Mouse (Mus musculus) lung, postnatal 25 days (tissue): ENCODE measurements around the gene Lix1.

Experiments used
- DNase-seq: peaks from one replicate; pipeline ENCODE4 v3.0.0; 2022; ENCODE audit warnings: low spot score

The Lix1 gene

GRCm38 (mm10) chr17:17496730-17497129 lies 94.3 kb downstream of the Lix1 start:
- DNase-seq = no peak

DNA sequence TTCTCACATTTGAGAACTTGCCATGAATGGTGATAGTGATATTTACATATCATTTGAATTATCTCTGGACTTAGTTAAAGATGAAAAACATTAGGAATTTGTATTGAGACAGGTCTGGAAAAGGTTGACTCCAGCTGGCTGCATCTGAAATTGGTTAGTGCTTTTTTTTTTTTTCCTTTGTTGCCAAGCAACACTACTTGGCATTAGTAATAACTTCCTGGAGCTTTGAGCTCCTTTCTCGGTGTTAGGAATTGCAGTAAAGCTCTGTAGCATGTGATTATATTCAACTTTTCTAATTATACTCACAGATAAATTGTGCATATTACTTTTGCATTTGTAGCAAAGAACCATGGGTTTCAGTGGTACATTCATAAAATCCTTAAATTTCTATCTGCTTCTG lies 96.4 kb downstream of the Lix1 start:
- DNase-seq = no peak

DNA sequence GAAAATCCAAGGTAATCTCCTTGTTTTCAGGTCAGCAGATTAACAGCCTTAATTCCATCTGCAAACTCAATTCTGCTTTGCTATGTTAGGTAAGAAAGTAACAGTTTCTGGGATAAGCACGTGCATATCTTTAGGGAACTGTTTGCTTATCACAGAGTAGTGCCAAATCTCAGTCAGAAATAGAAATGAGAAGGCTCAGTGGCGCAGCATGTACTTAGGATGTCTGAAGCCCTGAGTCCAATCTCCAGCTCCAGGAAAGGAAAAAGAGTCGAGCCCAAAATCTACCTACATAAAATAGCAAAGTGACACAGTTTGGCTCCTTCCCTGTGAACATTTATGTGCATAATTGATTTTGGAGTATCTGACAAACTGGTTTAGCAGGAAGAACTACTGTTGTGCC lies 96.8 kb downstream of the Lix1 start:
- DNase-seq = no peak

GRCm38 (mm10) chr17:17506677-17507076 lies 104.2 kb downstream of the Lix1 start:
- no peak for DNase-seq
